ENCODE assay signal across 8 mouse cellular contexts in genomic region chr1:191391311-191391710, GRCm38 (mm10). TPM values are rescaled to one million over a fixed set of nuclear protein-coding genes. Genes with fewer than 3 reads are reported as not detected.
DNase-seq lines count a peak whose midpoint lies in the region; ATAC-seq and TF ChIP-seq lines count a peak whose summit lies in the region.

No protein-coding gene starts in this region.

- no peak overlapping the region for H3K4me2 ChIP-seq in forebrain, embryonic 13.5 days
- no peak overlapping the region for H3K4me2 ChIP-seq in forebrain, embryonic 15.5 days (replicated peaks)
- peak overlapping the region; percentile 51 for H3K4me2 ChIP-seq in liver, postnatal 0 days (ENCODE audit: low read depth, low read length)

- no peak for TF ChIP-seq POLR2A in kidney, adult 2 months (IDR thresholded peaks at IDR 0.05; ENCODE audit: low read depth, low read length)

- DNase-seq in ES-CJ7 (ENCODE audit: low read depth, low spot score) = peak; percentile 76
- peak; percentile 27 for DNase-seq in cerebellum, adult 11-12 months
- peak; percentile 17 to 21 for DNase-seq in gastrocnemius, adult 8-10 months (ENCODE audit: low spot score in 2 of 2)
- peak; percentile 84 for DNase-seq in kidney, adult 2 months
- peak; percentile 48 for DNase-seq in liver, postnatal 0 days
- peak; percentile 31 for DNase-seq in ovary, postnatal 36 days (ENCODE audit: low spot score)

- H3K27me3 ChIP-seq in forebrain, embryonic 13.5 days = peaks cover 3% of the 10 kb centered on the region; the same call in 1 of the 2 replicates
- no peaks in the 10 kb centered on the region for H3K27me3 ChIP-seq in forebrain, embryonic 15.5 days
- no peaks in the 10 kb centered on the region for H3K27me3 ChIP-seq in kidney, adult 2 months (replicated peaks; ENCODE audit: control insufficient read depth, insufficient read depth, low read length)
- H3K27me3 ChIP-seq in liver, postnatal 0 days (ENCODE audit: insufficient read depth, low read length) = no peaks in the 10 kb centered on the region

- TF ChIP-seq EP300 in liver, postnatal 0 days (IDR thresholded peaks at IDR 0.05; ENCODE audit: low read depth) = no peak

- ATAC-seq in forebrain, embryonic 13.5 days = peak; percentile 70
- ATAC-seq in forebrain, embryonic 15.5 days (replicated peaks) = no peak; the same call in 1 of the 2 replicates
- ATAC-seq in liver, postnatal 0 days = peak; percentile 64

- no peaks in the 10 kb centered on the region for H3K36me3 ChIP-seq in forebrain, embryonic 13.5 days (ENCODE audit: poor library complexity, severe bottlenecking)
- H3K36me3 ChIP-seq in forebrain, embryonic 15.5 days = no peaks in the 10 kb centered on the region
- H3K36me3 ChIP-seq in kidney, adult 2 months (ENCODE audit: control insufficient read depth, insufficient read depth, low read length) = no peaks in the 10 kb centered on the region
- no peaks in the 10 kb centered on the region for H3K36me3 ChIP-seq in liver, postnatal 0 days (replicated peaks; ENCODE audit: insufficient read depth, low read length)

- no peak overlapping the region for H3K9ac ChIP-seq in forebrain, embryonic 13.5 days
- H3K9ac ChIP-seq in forebrain, embryonic 15.5 days (replicated peaks) = no peak overlapping the region
- no peak overlapping the region for H3K9ac ChIP-seq in liver, postnatal 0 days (replicated peaks)

- H3K27ac ChIP-seq in forebrain, embryonic 13.5 days = no peak overlapping the region
- no peak overlapping the region for H3K27ac ChIP-seq in forebrain, embryonic 15.5 days (replicated peaks)
- peak overlapping the region; percentile 22; the same call in 1 of the 2 replicates for H3K27ac ChIP-seq in kidney, adult 2 months (ENCODE audit: insufficient read depth, low read depth, low read length)
- H3K27ac ChIP-seq in liver, postnatal 0 days (ENCODE audit: low read depth) = no peak overlapping the region; the same call in 1 of the 2 replicates

- WGBS in forebrain, embryonic 13.5 days = 20% methylated on average over 3 of the region's 3 CpGs
- 21% methylated on average over 3 of the region's 3 CpGs for whole genome bisulfite sequencing in forebrain, embryonic 15.5 days
- WGBS in kidney, adult 2 months = 5% methylated on average over 3 of the region's 3 CpGs
- 7% methylated on average over 3 of the region's 3 CpGs for WGBS in liver, postnatal 0 days (ENCODE audit: insufficient replicate concordance)

- 0 out of 2 replicates have a peak, but pooled peaks have one; percentile 9 for TF ChIP-seq CTCF in kidney, adult 2 months (conservative IDR thresholded peaks at IDR 0.05; ENCODE audit: insufficient read depth, insufficient read length, low read depth, low read length)
- TF ChIP-seq CTCF in liver, postnatal 0 days (IDR thresholded peaks at IDR 0.05; ENCODE audit: low read depth) = peak; percentile 85

- H3K9me3 ChIP-seq in forebrain, embryonic 13.5 days (replicated peaks) = no peaks in the 10 kb centered on the region
- H3K9me3 ChIP-seq in forebrain, embryonic 15.5 days = no peaks in the 10 kb centered on the region
- H3K9me3 ChIP-seq in liver, postnatal 0 days (ENCODE audit: low read length) = no peaks in the 10 kb centered on the region

- H3K4me3 ChIP-seq in forebrain, embryonic 13.5 days = no peak overlapping the region
- H3K4me3 ChIP-seq in forebrain, embryonic 15.5 days = no peak overlapping the region
- H3K4me3 ChIP-seq in kidney, adult 2 months (ENCODE audit: insufficient read depth, low read depth, low read length) = no peak overlapping the region
- no peak overlapping the region; the same call in 1 of the 2 replicates for H3K4me3 ChIP-seq in liver, postnatal 0 days (ENCODE audit: low read depth, low read length)

- H3K4me1 ChIP-seq in forebrain, embryonic 13.5 days = peaks cover 17% of the 10 kb centered on the region
- peaks cover 17% of the 10 kb centered on the region for H3K4me1 ChIP-seq in forebrain, embryonic 15.5 days
- H3K4me1 ChIP-seq in kidney, adult 2 months (ENCODE audit: control insufficient read depth, insufficient read depth, low read length) = peaks cover 10% of the 10 kb centered on the region
- peaks cover 15% of the 10 kb centered on the region; the same call in 1 of the 2 replicates for H3K4me1 ChIP-seq in liver, postnatal 0 days (ENCODE audit: insufficient read depth)

RNA-seq across cellular contexts. Expression of gene Ppp2r5a, which starts 11.8 kb away (rescaled TPM):
- polyA plus RNA-seq in forebrain, embryonic 13.5 days (2015; fragmentation: Nextera tagmentation; extraction: Ambion mirVana) = 6.5 and 7.4 TPM in 2 replicates
- 10.5 and 10.6 TPM in 2 replicates for polyA plus RNA-seq in forebrain, embryonic 15.5 days (2015; fragmentation: Nextera tagmentation; extraction: Ambion mirVana)
- total RNA-seq in gastrocnemius, adult 8-10 months (2022) = 10 to 100 TPM; 62.4 to 75.3 (median 67.2) TPM
- 69.6 and 73.2 TPM in 2 replicates for polyA plus RNA-seq in kidney, adult 2 months (2012; rRNA removed)
- polyA plus RNA-seq in liver, postnatal 0 days (2015; fragmentation: Nextera tagmentation; extraction: Ambion mirVana) = 27.1 and 30.7 TPM in 2 replicates

Comparison
In these comparisons a context has a peak if more than half of its experiments do, and no peak if none do; other contexts are left out.
1. DNase-seq: peak in every context shown above with its lines; median percentile 84 in kidney, adult 2 months; 76 in ES-CJ7; 48 in liver, postnatal 0 days; 31 in ovary, postnatal 36 days; 27 in cerebellum, adult 11-12 months; 19 in gastrocnemius, adult 8-10 months.